In the genomic region with DNA sequence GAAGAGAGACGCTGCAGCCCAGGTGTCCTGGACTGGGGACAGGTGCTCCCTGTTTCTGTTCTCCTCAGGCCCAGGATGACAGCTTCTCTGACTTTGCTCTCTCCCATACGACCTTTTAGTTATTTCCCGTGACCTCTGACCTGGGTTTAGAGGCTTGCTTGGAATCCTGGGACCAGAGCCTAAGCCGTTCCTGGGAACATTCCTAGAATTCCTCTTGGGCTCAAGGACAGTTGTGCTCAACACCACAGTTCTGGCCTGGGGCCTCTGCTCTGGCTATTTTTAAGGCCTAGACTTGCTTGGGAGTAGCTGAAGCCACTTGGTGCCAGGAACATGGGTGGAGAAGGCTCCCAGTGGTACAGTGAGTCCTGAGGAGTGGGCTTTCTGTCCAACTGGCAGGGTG, we compare ENCODE assay signal across 12 mouse cellular contexts. TPM values are rescaled to one million over a fixed set of nuclear protein-coding genes. Genes with fewer than 3 reads are reported as not detected.
DNase-seq lines count a peak whose midpoint lies in the region; ATAC-seq and TF ChIP-seq lines count a peak whose summit lies in the region.
"Had no signal": no experiment of that assay in that cellular context is flagged by ENCODE, and none has a peak within 500 bp of the region (broad histone marks: within the 10 kb centered on the region; RNA-seq: fewer than 3 reads in every experiment).

No protein-coding gene starts in this region.

- intact Hi-C loops in gastrocnemius, adult 2 months (cut with DNase I) = no loop called here

- TF ChIP-seq CTCF in gastrocnemius, adult 2 months (IDR thresholded peaks at IDR 0.05) = no peak

- H3K9me3 ChIP-seq in heart, embryonic 10.5 days = no peaks in the 10 kb centered on the region
- H3K9me3 ChIP-seq: embryonic facial prominence, embryonic 12.5 days; limb, embryonic 10.5 days; midbrain, embryonic 15.5 days had no signal

- 31% methylated on average over 4 of the region's 4 CpGs for WGBS in heart, embryonic 10.5 days

- no peak for ATAC-seq in monocyte, adult 5-6 weeks (replicated peaks; ENCODE audit: insufficient number of reproducible peaks, low FRiP score, low TSS enrichment, poor library complexity, severe bottlenecking)
- no peak for ATAC-seq in inflammation-experienced regulatory T-cells, adult 6 months
- ATAC-seq: midbrain, embryonic 15.5 days had no signal

- no peaks in the 10 kb centered on the region for H3K36me3 ChIP-seq in heart, embryonic 10.5 days
- H3K36me3 ChIP-seq: embryonic facial prominence, embryonic 12.5 days; limb, embryonic 10.5 days; midbrain, embryonic 15.5 days had no signal

- peak overlapping the region; percentile 90 for H3K27ac ChIP-seq in gastrocnemius, adult 2 months
- H3K27ac ChIP-seq in heart, embryonic 10.5 days = peak overlapping the region; percentile 77
- H3K27ac ChIP-seq: embryonic facial prominence, embryonic 12.5 days; midbrain, embryonic 15.5 days had no signal

- H3K4me1 ChIP-seq in heart, embryonic 10.5 days = peaks cover 94% of the 10 kb centered on the region

- peak; percentile 58 for DNase-seq in gastrocnemius, adult 2 months
- DNase-seq in gastrocnemius, postnatal 10 days = no peak
- DNase-seq in R1 (ENCODE audit: low read depth, low spot score) = peak; percentile 97
- DNase-seq in heart, embryonic 10.5 days (ENCODE audit: low spot score) = no peak
- DNase-seq in kidney, postnatal 25 days = peak; percentile 61 to 79
- no peak for DNase-seq in layer of hippocampus, adult 18-20 months (ENCODE audit: low spot score in 2 of 2)

- H3K27me3 ChIP-seq in heart, embryonic 10.5 days (ENCODE audit: insufficient read depth, poor library complexity, severe bottlenecking) = no peaks in the 10 kb centered on the region
- H3K27me3 ChIP-seq: embryonic facial prominence, embryonic 12.5 days; midbrain, embryonic 15.5 days had no signal

- no peak overlapping the region for H3K4me3 ChIP-seq in gastrocnemius, adult 2 months
- H3K4me3 ChIP-seq in heart, embryonic 10.5 days = no peak overlapping the region
- H3K4me3 ChIP-seq: embryonic facial prominence, embryonic 12.5 days; limb, embryonic 10.5 days; midbrain, embryonic 15.5 days had no signal

RNA-seq across cellular contexts. Expression of a gene that starts 6.4 kb away (rescaled TPM):
- 10 to 100 TPM in 1 of 2 experiments, 1 to 10 TPM in 1; 9.5 to 14.0 TPM for total RNA-seq in gastrocnemius, adult 2 months (2021)
- 10 to 100 TPM; 40.5 to 49.4 TPM for total RNA-seq in gastrocnemius, postnatal 10 days (2021)
- polyA plus RNA-seq in heart, embryonic 10.5 days (2016; fragmentation: Nextera tagmentation; extraction: Ambion mirVana) = 20.1 and 22.9 TPM in 2 replicates
- total RNA-seq in monocyte, adult 5-6 weeks (2017) = 2.9 to 4.1 TPM (median 3.8 TPM) in 3 replicates
- 1 to 10 TPM; 1.1 to 1.2 (median 1.1) TPM for polyA plus RNA-seq in inflammation-experienced regulatory T-cells, adult 6 months (2017; shearing (Covaris generic))
- total RNA-seq in layer of hippocampus, adult 18-20 months (2021) = 100 to 1,000 TPM; 262 to 269 TPM

RNA-seq across cellular contexts. Expression of a gene that starts 41.7 kb away (rescaled TPM):
- 1 to 10 TPM; 4.6 to 6.3 TPM for total RNA-seq in gastrocnemius, adult 2 months (2021)
- total RNA-seq in gastrocnemius, postnatal 10 days (2021) = 10 to 100 TPM in 1 of 2 experiments, 1 to 10 TPM in 1; 9.4 to 11.1 TPM
- polyA plus RNA-seq in heart, embryonic 10.5 days (2016; fragmentation: Nextera tagmentation; extraction: Ambion mirVana) = 32.7 and 47.1 TPM in 2 replicates
- 2.8 to 6.1 TPM (median 3.6 TPM) in 3 replicates for total RNA-seq in monocyte, adult 5-6 weeks (2017)
- 10 to 100 TPM in 2 of 3 experiments, 1 to 10 TPM in 1; 5.5 to 11.6 (median 11.6) TPM for polyA plus RNA-seq in inflammation-experienced regulatory T-cells, adult 6 months (2017; shearing (Covaris generic))
- total RNA-seq in layer of hippocampus, adult 18-20 months (2021) = 100 to 1,000 TPM; 121 to 127 TPM

RNA-seq across cellular contexts. Expression of a gene that starts 45.4 kb away (rescaled TPM):
- under 1 TPM; 0.06 to 0.15 TPM for total RNA-seq in gastrocnemius, adult 2 months (2021)
- total RNA-seq in gastrocnemius, postnatal 10 days (2021) = under 1 TPM; 0.23 to 0.27 TPM
- 0.32 and 0.38 TPM in 2 replicates for polyA plus RNA-seq in heart, embryonic 10.5 days (2016; fragmentation: Nextera tagmentation; extraction: Ambion mirVana)
- total RNA-seq in monocyte, adult 5-6 weeks (2017) = not detected in 3 replicates
- polyA plus RNA-seq in inflammation-experienced regulatory T-cells, adult 6 months (2017; shearing (Covaris generic)) = not detected
- 100 to 1,000 TPM; 144 to 146 TPM for total RNA-seq in layer of hippocampus, adult 18-20 months (2021)

RNA-seq across cellular contexts. Expression of a gene that starts 45.5 kb away (rescaled TPM):
- total RNA-seq in gastrocnemius, adult 2 months (2021) = not detected
- total RNA-seq in gastrocnemius, postnatal 10 days (2021) = not detected
- not detected in 2 replicates for polyA plus RNA-seq in heart, embryonic 10.5 days (2016; fragmentation: Nextera tagmentation; extraction: Ambion mirVana)
- not detected in 3 replicates for total RNA-seq in monocyte, adult 5-6 weeks (2017)
- polyA plus RNA-seq in inflammation-experienced regulatory T-cells, adult 6 months (2017; shearing (Covaris generic)) = not detected
- total RNA-seq in layer of hippocampus, adult 18-20 months (2021) = 1 to 10 TPM; 2.3 to 2.5 TPM
- polyA plus RNA-seq: embryonic facial prominence, embryonic 12.5 days; gonadal fat pad, adult 2 months; limb, embryonic 10.5 days had no signal

RNA-seq across cellular contexts. Expression of a gene that starts 55.2 kb away (rescaled TPM):
- total RNA-seq in gastrocnemius, adult 2 months (2021) = not detected
- not detected for total RNA-seq in gastrocnemius, postnatal 10 days (2021)
- polyA plus RNA-seq in heart, embryonic 10.5 days (2016; fragmentation: Nextera tagmentation; extraction: Ambion mirVana) = not detected in 2 replicates
- not detected in 3 replicates for total RNA-seq in monocyte, adult 5-6 weeks (2017)
- not detected for polyA plus RNA-seq in inflammation-experienced regulatory T-cells, adult 6 months (2017; shearing (Covaris generic))
- under 1 TPM in 1 of 2 experiments, not detected in 1; 0.62 TPM for total RNA-seq in layer of hippocampus, adult 18-20 months (2021)
- polyA plus RNA-seq: embryonic facial prominence, embryonic 12.5 days; gonadal fat pad, adult 2 months; limb, embryonic 10.5 days; midbrain, embryonic 15.5 days had no signal

Comparison
In these comparisons a context has a peak if more than half of its experiments do, and no peak if none do; other contexts are left out.
1. DNase-seq: peak in gastrocnemius, adult 2 months (single experiment), R1 (single experiment) and kidney, postnatal 25 days (2 of 2); none in gastrocnemius, postnatal 10 days (single experiment), heart, embryonic 10.5 days (single experiment) and layer of hippocampus, adult 18-20 months (0 of 2).
2. RNA of a gene that starts 6.4 kb away (total RNA-seq): 262 to 269 TPM in layer of hippocampus, adult 18-20 months; 40.5 to 49.4 TPM in gastrocnemius, postnatal 10 days, 9.5 to 14.0 TPM in gastrocnemius, adult 2 months and 2.9 to 4.1 TPM in monocyte, adult 5-6 weeks; every median in the first group is over 4 times any median in the second.
3. RNA of a gene that starts 41.7 kb away (total RNA-seq): 121 to 127 TPM in layer of hippocampus, adult 18-20 months; 9.4 to 11.1 TPM in gastrocnemius, postnatal 10 days, 4.6 to 6.3 TPM in gastrocnemius, adult 2 months and 2.8 to 6.1 TPM in monocyte, adult 5-6 weeks; every median in the first group is over 10 times any median in the second.
4. RNA of a gene that starts 45.4 kb away (total RNA-seq): 144 to 146 TPM in layer of hippocampus, adult 18-20 months; 0.23 to 0.27 TPM in gastrocnemius, postnatal 10 days, 0.06 to 0.15 TPM in gastrocnemius, adult 2 months and not detected in monocyte, adult 5-6 weeks; every median in the first group is over 100 times any median in the second.